Mouse (Mus musculus): ENCODE data around the gene Gm14418. TPM values are rescaled to one million over a fixed set of nuclear protein-coding genes. Genes with fewer than 3 reads are reported as not detected.
A peak's percentile ranks its signal among the peaks of the same experiment; 100 is the strongest.
"Not testable (repeated sequence)": the region's sequence is repeated elsewhere in the genome, so short reads cannot be mapped to it uniquely, and the experiment has no call there.

The Gm14418 gene
- polyA plus RNA-seq (2015; fragmentation: Nextera tagmentation; extraction: Ambion mirVana), result 6.1 and 8.1 TPM in 2 replicates

GRCm38 (mm10) chr2:177398096-177398495, at the start of gene Gm14418:
Gene Gm14418, minus strand, starts transcription at chr2:177398320.
- H3K36me3 ChIP-seq (ENCODE audit: control insufficient read depth, insufficient read depth); H3K27me3 ChIP-seq (replicated peaks; ENCODE audit: control insufficient read depth, insufficient read depth, low read length); H3K27ac ChIP-seq (ENCODE audit: low read length); H3K9ac ChIP-seq (replicated peaks; ENCODE audit: low read depth, low read length); ATAC-seq; H3K4me2 ChIP-seq (ENCODE audit: low read length); H3K9me3 ChIP-seq (ENCODE audit: control insufficient read depth, low read length); H3K4me1 ChIP-seq (replicated peaks; ENCODE audit: control insufficient read depth, insufficient read depth, low read length): not testable (repeated sequence)
- 37% methylated on average over 6 of the region's 6 CpGs for WGBS
- peak within 1 kb of the TSS; percentile 25 for H3K4me3 ChIP-seq (replicated peaks; ENCODE audit: low read length)

Other genes starting within 250 kb of the Gm14418 start
- gene Gm14410, start 191.9 kb downstream of the Gm14418 start, polyA plus RNA-seq (2015; fragmentation: Nextera tagmentation; extraction: Ambion mirVana), result 33.9 and 40.8 TPM in 2 replicates
- not detected in 2 replicates for gene Gm14409, start 131.3 kb downstream of the Gm14418 start, polyA plus RNA-seq (2015; fragmentation: Nextera tagmentation; extraction: Ambion mirVana)
- 0.26 and 0.35 TPM in 2 replicates for gene Gm14412, start 74.0 kb downstream of the Gm14418 start, polyA plus RNA-seq (2015; fragmentation: Nextera tagmentation; extraction: Ambion mirVana)
- gene Zfp970, start 66.4 kb upstream of the Gm14418 start, polyA plus RNA-seq (2015; fragmentation: Nextera tagmentation; extraction: Ambion mirVana), result 7.2 and 7.5 TPM in 2 replicates
- gene Gm14403, start 99.9 kb upstream of the Gm14418 start, polyA plus RNA-seq (2015; fragmentation: Nextera tagmentation; extraction: Ambion mirVana), result 2.8 and 4.5 TPM in 2 replicates
- not detected in 2 replicates for gene Gm14406, start 179.9 kb upstream of the Gm14418 start, polyA plus RNA-seq (2015; fragmentation: Nextera tagmentation; extraction: Ambion mirVana)